Mouse (Mus musculus) natural killer cell, adult 2 months (primary cell): ENCODE measurements around the gene Clba1.

Experiments used
- DNase-seq, 2 experiments: peaks; one replicate each; pipeline ENCODE4 v3.0.0; 2022; ENCODE audit warnings: low spot score in 2 of 2

Clba1 gene

DNA sequence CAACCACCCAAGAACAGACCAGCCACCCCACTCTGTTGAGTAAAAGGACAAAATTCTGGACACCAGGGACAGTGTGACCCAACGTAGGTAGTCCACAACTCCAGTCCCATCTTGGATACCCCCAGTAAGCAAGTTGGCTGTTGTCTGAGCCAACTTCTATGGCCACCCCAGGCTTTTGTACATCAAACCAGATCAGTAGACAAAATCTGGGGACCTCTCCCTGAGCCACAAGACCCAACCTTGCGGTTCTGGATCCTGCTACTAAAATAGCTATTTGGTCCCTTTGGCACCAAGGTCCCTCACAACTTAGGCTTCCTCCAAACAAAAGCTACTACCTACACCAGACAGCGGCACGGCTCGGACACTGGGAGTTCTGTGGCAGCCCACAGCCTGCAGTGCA is 13.7 kb upstream of the Clba1 start:
- no peak for DNase-seq

DNA sequence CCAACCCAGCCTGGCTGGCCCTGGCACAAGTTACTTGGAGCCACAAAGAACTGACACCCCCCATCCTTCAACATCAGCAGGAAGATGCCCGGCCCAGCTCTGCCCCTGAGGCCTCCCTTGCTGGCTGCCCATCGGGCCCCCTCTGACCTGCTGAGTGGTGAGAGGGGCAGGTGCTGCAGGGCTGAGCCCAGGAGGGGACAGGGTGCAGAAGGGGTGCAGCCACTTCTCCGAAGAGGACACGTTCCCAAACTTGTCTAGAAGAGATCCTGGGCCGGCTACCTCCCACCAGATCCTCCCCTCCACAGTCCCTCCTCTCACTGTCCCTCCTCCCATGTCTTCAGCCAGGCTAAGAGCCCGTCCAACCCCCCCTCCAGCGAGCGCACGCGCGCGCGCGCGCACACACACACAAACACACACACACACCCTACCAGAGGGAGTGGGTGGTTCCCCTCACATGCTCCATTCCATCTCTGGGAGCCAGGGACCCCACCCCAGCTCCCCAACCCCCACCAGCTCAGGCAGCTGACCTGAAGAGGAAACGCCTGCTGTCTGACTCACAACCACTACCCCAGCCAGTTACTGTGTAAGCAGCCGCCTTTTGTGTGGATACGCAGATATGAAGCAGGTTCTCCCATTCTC is 13.2 kb upstream of the Clba1 start:
- no peak for DNase-seq

DNA sequence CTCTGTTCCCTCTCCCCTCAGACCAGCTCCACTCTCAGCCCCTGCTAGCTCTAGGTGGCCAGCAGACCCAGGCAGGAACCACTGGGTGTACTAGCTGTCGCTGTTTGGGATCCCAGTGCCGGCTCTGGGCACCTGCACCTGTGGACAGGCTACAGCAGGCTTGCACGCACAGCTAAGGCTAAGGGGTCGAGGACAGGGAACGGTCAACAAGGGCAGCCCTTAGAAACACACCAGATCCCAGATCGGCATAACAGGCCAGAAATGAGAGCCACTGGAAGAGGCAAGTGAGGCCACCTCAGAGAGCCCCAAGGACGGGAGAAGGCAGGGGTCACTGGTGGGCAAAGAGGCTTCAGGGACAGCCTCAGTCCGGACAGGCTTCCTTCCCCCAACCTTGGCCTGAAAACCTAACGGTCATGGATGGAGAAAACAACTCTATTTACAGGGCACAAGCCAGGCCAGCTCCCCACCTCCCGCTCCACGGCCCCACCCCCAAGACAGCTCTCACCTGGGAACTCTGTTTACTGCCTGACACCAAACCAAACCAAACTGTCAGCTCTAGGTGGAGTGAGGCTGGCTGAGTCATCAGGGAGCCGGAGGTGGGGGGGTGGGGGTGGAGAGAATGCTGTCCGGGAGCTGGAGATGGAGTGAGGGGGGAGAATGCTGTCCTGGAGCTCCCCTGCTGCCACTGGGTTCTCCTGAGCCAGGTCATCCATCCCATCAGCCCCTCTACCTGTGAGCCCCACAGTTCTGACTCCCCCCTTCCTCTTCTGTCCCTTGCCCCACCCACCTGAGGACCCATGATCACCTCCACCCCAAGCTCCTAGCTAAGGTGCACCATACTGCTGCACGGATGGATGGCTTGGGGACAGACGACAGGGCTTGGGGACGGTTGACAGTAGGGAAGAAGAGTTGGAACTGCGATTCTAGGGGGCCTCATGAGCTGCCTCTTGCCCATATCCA is 11.9 kb upstream of the Clba1 start:
- no peak for DNase-seq

DNA sequence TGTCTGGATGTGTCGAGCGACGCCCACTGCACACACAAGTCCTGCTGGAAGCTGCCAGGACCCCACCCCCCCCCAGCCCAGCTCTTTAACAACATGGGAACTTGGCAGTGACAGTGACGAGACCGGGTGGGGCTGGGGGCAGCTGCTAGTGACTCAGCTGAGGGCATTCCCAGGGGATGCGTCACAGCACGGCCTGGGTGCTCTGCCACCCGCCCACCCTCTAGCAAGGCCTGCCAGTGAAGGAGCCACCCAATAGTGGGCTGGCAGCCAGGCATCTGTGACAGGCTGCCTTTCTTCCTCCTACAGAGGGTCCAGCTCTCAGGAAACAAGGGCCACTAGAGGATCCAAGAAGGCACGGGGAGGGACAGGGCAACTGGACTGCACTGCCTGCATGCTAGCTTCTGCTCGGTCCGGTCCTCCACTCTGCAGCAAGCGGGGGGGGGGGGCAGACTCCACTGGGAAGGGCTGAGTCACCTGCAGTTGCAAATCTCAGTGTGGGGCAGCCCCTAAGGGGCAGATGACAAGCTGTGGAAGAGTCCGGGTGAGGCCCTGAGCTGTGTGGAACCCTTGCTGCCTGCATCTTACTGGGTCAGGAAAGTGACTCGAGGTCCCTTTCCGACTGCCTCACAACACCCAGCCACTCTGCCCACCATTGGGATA is 10.9 kb upstream of the Clba1 start:
- DNase-seq = no peak

DNA sequence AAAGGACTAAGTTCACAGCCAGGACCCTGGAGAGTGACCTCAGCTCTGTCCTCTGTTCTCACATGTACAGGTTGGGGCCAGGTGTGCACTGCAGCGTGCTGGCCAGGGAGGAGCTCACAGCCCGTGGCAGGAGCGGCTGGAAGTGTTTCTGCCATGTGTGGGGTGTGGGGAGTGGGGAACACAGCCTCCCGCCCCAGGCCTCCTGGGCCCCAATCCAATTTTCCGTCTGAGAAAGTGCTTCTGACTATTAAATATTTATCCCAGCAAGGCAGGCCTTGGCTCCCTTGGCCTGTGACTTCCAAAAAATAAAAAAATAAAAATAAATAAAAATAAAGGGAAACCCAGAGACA is 10.4 kb upstream of the Clba1 start:
- DNase-seq = no peak

DNA sequence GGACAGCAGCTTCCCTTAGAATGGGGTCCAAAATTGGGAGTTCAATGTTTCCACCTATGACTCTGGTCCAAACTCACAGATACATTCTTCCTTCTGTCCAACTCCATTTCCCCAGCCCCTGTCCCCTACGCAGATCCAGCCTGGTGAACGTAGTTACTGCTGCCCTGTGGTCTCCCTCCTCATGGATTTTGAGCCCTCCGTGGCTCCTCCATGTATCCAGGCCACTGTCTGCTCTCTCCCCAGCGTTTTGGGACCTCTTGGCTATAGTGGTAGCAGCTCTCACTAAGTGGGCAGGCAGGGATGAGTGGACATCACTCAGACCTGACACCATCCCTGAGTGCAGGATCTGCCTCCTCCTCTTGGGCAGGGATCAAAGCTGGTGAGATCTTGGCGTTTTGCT is 10.0 kb upstream of the Clba1 start:
- DNase-seq = no peak

DNA sequence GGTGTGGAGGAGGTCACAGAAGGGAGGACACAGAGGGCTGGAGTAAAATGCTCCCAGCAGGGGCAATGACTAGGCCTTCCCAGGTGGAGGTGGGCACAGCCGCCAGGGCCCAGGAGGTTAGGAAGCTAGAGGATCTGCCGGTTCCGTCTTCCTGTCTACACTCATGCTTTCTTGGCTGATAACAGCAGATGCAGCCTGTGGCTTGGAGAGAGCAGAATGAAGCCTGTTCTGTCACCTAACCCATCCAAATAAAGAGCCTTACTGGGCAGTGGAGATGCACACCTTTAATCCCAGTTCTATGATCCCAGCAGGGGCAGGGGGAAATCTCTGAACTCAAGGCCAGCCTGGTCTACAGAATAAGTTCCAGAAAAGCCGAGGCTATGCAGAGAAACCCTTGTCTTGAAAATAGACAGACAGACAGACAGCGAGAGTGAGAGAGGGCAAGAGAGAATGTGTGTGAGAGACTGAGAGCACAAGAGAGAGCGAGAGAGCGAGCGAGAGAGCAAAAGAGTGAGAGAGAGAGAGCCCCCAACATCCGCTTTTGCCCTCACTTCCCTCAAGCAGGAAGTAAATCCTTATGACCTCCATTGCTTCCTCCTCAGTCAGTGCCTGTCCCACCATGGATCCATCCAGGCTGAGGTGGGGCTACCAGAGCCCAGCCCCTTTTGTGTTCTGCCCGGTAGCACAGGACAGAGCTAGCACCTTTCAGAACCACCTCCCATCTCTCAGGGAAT is 9.3 kb upstream of the Clba1 start:
- DNase-seq = no peak

DNA sequence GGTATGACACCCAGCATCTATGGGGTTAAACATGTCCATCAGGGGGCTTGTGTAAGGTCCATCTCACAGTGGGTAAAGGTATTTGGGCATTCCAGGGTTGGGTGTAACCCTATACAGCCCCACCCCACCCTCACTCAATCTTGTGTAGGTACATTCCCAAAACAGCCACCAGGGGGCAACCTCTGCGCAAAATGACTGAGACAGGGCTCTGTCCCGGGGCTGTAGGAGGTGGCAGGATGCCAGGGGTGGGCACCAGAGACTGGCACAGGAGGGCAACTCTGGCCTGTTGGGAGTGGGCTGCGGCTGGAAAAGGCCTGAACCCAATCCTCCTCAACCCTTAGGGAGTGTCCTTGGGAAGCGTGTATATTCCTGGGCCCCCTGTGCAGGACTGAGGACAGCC is 8.3 kb upstream of the Clba1 start:
- peak; percentile 72 to 84 for DNase-seq

DNA sequence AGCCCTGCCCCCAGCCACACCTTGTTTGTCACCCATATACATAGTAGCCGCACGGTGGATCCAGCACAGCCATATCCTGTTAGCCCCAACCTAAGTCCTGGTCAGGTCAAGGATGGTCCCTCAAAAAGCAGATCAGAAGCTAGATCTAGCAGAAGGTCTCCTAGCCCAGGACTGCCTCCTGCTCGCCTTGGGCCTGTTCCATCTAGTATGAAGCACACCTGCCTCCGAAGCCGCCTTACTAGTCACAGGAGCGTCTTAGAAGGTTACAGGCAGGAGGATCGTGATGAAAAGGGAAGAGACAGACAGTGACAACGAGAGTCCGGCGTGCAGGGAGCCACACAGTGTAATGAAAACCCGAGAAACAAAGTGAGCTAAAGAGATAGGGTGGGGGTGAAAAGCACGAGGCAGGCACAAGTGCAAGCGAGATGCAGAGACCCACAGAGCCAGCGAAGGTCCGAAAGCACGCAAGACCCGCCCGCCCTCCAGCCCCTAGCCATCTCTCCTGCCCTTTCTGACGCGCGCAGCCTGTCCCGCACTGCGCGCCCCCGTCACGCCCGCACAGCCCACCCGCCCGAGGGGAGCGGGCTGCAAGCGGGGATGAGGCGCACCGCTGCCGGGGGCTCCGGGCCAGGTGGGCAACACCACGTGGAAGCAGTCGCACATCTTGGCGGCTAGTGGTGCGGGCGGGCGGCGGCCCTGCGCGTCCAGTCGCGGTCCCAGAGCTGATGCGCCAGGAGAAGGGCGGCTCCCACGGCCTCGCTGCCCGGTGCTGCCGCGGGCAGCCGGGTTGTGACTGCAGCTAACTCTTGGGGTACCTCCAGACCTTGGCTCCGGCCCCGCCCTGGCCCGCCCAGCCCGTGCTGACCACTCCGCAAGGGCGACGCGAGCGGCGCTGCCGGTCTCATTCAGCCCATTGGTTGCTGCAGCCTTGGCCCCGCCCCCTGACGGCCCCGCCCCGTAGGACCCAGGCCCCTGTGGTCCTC is 6.6 kb upstream of the Clba1 start, which contains the start of gene Ahnak2:
Ahnak2 (minus strand) TSS at position 794 of the 983 bp plus-strand sequence.
- no peak for DNase-seq

DNA sequence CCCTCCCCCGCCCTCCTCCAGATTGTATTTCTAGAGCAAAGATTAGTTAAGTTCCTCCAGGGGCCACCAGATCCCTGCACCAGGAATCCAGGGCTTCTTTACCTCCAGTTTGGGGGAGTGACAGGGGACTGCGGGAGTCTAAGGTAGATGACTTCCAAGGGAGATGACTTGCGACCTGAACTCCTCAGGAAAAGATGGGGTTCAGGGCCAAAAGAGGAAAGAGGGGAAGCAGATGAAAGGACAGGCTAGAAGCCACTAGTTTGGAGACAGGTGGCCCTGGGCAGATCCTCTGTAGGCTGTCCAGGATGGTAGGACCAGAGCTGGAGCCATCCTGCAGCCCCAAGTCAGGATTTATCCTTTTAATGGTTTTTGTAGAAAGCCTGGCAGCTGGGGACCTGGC is 5.8 kb upstream of the Clba1 start:
- no peak for DNase-seq

DNA sequence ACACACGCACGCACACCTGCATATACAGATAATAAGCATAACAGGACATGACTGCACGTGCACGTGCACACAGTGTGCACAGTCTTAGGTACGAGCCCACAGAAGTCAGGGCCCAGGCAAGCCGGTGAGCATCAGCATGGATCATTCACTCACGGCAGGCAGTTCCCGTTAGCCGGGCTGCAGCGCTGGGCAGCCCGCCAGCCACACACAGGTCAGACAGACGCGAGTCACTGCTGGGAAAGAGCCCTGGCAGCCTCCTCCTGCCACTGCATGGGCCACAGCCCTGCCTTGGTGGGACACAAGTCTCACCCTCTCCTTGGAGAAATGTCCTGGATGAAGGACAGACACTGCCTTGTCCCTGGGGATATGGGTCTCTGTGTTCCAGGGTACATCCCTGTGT is 4.7 kb upstream of the Clba1 start:
- DNase-seq = no peak

DNA sequence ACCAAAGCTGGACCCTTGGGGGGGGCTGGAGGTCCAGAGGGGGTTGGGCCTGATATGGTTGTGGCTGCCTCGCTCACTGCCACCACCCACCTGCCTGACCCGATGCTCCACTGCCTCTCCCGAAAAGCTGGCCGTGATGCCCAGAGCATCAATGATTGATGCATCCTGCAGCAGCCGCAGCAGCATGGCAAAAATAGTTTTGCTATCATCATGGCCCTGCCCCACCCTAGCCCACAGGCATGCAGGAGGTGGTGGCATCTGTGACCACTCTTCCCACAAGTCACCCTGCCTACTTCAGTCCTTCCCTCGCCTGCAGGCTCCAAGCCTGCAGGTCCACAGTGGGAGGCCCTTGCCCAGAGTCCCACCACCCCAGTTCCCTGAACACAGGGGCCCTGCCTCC is 2.7 kb upstream of the Clba1 start:
- no peak for DNase-seq

DNA sequence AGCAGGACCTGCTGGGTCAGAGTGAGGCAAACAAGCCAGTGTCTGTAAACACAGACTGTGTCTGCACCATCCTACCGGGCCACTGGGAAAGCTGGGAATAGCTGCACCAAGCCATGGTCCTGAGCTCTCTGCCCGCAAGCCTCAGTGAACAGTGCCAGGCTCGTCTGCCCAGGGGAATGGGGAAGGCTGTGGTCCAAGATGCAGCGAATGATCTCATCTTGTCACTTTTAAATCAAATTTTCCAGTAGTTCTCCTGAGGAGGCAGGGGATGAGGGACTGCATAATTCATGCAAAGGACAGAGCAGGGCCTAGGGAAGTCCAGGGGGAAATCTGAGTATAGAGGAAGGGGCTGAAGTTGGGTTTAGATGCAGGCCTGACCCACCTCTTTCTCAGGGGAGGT is 941 bp upstream of the Clba1 start:
- DNase-seq = no peak

DNA sequence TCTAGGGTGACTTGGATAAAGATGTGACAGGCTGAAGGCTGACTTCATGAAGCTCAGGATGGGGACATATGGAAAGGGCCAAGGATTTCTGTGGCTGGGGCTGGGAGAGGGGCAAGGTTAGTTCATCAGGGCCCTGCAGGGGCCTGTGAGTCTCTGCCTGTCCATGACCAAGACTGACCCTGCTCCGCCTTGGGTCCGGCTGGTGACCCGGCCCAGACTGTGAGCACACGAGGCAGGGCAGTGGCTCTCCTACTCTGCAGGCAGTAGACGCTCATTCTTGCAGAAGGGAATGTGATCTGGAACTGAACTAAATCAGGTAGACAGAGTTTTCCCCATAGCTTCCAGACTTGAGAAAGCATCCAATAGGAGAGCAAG is 538 bp upstream of the Clba1 start:
- no peak for DNase-seq

DNA sequence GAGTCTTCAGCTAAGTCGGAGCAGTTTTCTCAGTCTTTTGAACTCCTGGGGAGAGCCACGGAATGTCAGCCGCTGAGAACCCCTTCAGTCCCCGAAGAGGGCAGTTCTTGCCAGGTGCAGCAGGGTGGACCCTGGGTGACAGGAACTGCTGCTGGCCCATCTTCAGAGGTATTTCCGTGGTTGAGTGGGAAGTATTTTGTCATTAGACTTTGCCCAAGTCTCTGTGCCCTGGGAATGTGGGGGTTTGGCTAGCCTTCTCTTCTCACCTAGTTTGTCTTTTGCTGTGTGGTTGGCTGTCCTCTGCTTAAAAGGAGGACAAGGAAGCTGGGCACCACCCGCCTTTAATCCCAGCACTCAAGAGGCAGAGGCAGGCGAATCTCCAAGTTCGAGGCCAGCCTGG is 904 bp downstream of the Clba1 start:
- no peak for DNase-seq

DNA sequence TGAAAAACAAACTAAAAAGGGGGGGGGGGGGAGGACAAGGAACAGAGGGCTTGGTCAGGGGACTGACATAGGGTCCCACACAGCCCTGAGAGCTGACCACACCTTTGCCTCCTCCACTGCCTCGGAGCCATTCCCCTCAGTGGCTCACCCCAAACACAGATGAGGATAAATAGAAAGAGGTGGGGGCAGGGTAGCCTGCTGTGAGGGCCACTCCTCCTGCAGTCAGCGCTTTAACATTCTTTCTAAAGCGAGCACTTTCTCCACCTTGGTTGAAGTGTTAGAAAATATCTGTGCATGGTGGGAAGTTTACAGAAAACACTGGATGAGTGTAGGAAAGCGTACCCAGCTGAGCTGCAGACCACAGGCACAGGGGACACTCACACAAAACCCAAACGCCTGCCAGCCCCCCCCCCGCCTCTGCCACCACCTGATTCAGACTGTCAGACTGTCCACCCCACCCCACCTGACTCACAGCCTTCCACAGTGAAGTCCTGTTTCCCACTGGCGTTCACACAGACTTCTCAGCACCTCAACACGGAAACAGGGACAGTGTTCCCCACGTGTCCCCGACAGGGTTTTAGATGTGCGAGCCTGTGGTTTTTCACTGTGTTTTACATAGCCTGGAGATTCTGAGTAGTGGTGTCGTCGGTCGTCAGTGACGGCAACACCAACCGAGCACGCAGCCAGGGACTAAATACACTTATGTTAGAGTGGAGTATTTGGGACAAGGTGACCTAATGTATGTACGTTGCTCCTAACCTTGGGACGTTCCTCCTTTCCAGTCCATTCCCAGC is 1.6 kb downstream of the Clba1 start:
- DNase-seq = peak; percentile 43 to 70

DNA sequence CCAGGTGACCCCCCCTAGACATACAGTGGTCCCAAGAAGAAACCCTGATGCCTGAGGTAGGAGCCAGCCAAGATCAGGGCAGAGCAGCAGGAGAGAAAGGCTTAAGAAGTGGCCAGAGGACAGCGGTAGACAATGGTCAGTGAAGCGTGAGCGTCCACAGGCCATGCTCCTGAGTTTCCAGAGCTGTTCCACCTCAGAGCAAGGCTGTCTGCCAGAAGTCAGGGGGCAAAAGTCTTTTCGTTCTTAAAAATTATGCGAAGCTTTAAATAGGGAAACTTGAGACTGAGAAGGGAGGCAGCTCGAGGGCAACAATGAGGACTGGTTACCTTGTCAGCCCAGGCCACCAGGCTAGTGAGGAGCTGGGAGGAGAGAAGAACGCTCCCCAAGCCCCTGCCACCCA is 4.6 kb downstream of the Clba1 start:
- DNase-seq = no peak

DNA sequence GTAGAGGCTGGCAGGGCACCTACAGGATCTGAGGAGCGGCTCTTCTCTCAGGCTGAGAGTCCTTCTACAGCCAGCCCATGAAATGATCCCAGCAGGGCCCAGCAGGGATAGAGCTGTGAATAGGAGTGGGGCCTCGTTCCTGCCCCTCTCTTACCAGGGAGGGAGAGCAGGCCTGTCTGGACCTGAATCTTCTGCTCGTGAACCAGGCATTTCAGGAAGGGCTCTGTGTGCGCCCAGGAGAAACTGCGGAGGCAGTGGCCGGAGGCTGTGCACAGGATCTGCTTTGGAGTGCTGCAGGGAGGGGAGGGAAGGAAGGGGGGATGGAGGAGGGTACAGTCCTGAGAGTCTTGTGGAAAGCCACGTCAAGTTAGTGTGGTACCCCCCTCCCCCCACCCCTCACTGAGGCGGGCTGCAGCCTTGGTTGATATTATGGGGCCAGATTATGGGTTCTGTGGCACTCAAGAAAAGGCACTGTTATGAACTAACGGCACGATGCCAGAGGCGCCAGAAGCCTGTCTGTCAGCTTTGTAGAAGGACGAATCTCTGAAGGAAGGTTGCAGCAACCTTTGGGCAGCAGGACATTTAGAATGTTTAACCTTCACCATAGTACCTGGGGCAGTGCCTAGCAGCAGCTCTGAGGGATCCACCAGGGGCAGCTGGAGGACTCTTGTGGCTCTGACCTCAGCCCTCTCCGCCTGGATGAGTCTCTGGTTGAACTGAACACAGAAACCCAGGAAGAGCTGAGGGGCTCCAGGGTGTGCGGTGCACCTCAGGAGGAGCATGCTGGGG is 6.1 kb downstream of the Clba1 start:
- no peak for DNase-seq

DNA sequence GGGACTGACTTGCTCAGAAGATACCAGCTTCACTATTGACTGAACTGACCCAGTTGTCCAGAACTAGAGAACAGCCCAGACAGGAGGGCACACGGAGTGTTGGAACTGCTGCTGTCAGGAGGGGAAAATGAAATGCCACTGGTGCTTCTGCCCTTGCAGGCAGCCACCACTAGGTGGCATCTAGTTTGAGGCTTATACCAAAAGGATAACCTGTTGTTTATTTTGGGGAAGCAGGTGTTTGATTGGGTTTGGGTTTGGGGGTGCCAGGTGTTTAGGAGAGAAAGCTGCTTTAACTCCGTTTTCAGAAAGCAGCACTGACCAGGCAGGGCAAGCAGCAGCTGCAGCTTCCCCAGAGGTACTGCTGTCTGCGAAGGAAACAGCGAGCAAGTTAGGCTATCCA is 7.6 kb downstream of the Clba1 start:
- DNase-seq = peak; percentile 44 to 65
